Mouse (Mus musculus): ENCODE results near the gene Slc35b3. TPM values are rescaled to one million over a fixed set of nuclear protein-coding genes. Genes with fewer than 3 reads are reported as not detected.

Gene Slc35b3
- polyA plus RNA-seq, 1 experiment from 2014 or later: 50.8 TPM

- Histone ChIP-seq H3K9ac (ENCODE audit: low read depth, low read length) (no peak overlapping the region), H3K27ac (ENCODE audit: low read length) (no peak overlapping the region), H3K27me3 (replicated peaks; ENCODE audit: control insufficient read depth, insufficient read depth, low read length) (no peaks in the 10 kb centered on the region), H3K4me2 (ENCODE audit: low read depth, low read length) (no peak overlapping the region), H3K36me3 (ENCODE audit: control insufficient read depth, insufficient read depth, low read length) (no peaks in the 10 kb centered on the region), H3K9me3 (ENCODE audit: control insufficient read depth, low read length) (no peaks in the 10 kb centered on the region), H3K4me1 (ENCODE audit: control insufficient read depth, insufficient read depth, low read length) (no peaks in the 10 kb centered on the region), H3K4me3 (ENCODE audit: low read length) (no peak overlapping the region)
- WGBS: 85% methylated on average over 1 of the region's 1 CpGs
- ATAC-seq: no peak
Measured at GRCm38 (mm10) chr13:38921306-38921705, 39.4 kb downstream of the Slc35b3 start.

GRCm38 (mm10) chr13:38918188-38918885 is 42.3 kb downstream of the Slc35b3 start:
- ATAC-seq: no peak
- no peak overlapping the region for H3K27ac ChIP-seq (ENCODE audit: low read length)
- H3K9me3 ChIP-seq (ENCODE audit: control insufficient read depth, low read length): no peaks in the 10 kb centered on the region
- H3K4me2 ChIP-seq (ENCODE audit: low read depth, low read length): no peak overlapping the region
- no peaks in the 10 kb centered on the region for H3K27me3 ChIP-seq (replicated peaks; ENCODE audit: control insufficient read depth, insufficient read depth, low read length)
- no peak overlapping the region for H3K4me3 ChIP-seq (ENCODE audit: low read length)
- no peak overlapping the region for H3K9ac ChIP-seq (ENCODE audit: low read depth, low read length)
- H3K36me3 ChIP-seq (ENCODE audit: control insufficient read depth, insufficient read depth, low read length): no peaks in the 10 kb centered on the region
- no peaks in the 10 kb centered on the region for H3K4me1 ChIP-seq (ENCODE audit: control insufficient read depth, insufficient read depth, low read length)
- WGBS: 72% methylated on average over 9 of the region's 9 CpGs

GRCm38 (mm10) chr13:38917556-38917955 is 43.1 kb downstream of the Slc35b3 start:
- Histone ChIP-seq H3K27me3 (replicated peaks; ENCODE audit: control insufficient read depth, insufficient read depth, low read length) (no peaks in the 10 kb centered on the region), H3K4me1 (ENCODE audit: control insufficient read depth, insufficient read depth, low read length) (no peaks in the 10 kb centered on the region), H3K4me3 (ENCODE audit: low read length) (no peak overlapping the region), H3K9me3 (ENCODE audit: control insufficient read depth, low read length) (no peaks in the 10 kb centered on the region), H3K36me3 (ENCODE audit: control insufficient read depth, insufficient read depth, low read length) (no peaks in the 10 kb centered on the region), H3K27ac (ENCODE audit: low read length) (no peak overlapping the region), H3K9ac (ENCODE audit: low read depth, low read length) (no peak overlapping the region), H3K4me2 (ENCODE audit: low read depth, low read length) (no peak overlapping the region)
- WGBS: 80% methylated on average over 5 of the region's 5 CpGs
- ATAC-seq: no peak

GRCm38 (mm10) chr13:38914771-38915170 is 45.9 kb downstream of the Slc35b3 start:
- H3K9me3 ChIP-seq (ENCODE audit: control insufficient read depth, low read length): no peaks in the 10 kb centered on the region
- H3K4me2 ChIP-seq (ENCODE audit: low read depth, low read length): no peak overlapping the region
- no peaks in the 10 kb centered on the region for H3K27me3 ChIP-seq (replicated peaks; ENCODE audit: control insufficient read depth, insufficient read depth, low read length)
- no peaks in the 10 kb centered on the region for H3K4me1 ChIP-seq (ENCODE audit: control insufficient read depth, insufficient read depth, low read length)
- no peak overlapping the region for H3K4me3 ChIP-seq (ENCODE audit: low read length)
- 76% methylated on average over 6 of the region's 6 CpGs for WGBS
- H3K36me3 ChIP-seq (ENCODE audit: control insufficient read depth, insufficient read depth, low read length): no peaks in the 10 kb centered on the region
- no peak overlapping the region for H3K9ac ChIP-seq (ENCODE audit: low read depth, low read length)
- no peak overlapping the region for H3K27ac ChIP-seq (ENCODE audit: low read length)
- no peak for ATAC-seq

- Histone ChIP-seq H3K36me3 (ENCODE audit: control insufficient read depth, insufficient read depth, low read length) (no peaks in the 10 kb centered on the region), H3K27ac (ENCODE audit: low read length) (no peak overlapping the region), H3K9me3 (ENCODE audit: control insufficient read depth, low read length) (no peaks in the 10 kb centered on the region), H3K4me1 (ENCODE audit: control insufficient read depth, insufficient read depth, low read length) (no peaks in the 10 kb centered on the region), H3K9ac (ENCODE audit: low read depth, low read length) (no peak overlapping the region), H3K4me2 (ENCODE audit: low read depth, low read length) (no peak overlapping the region), H3K27me3 (replicated peaks; ENCODE audit: control insufficient read depth, insufficient read depth, low read length) (no peaks in the 10 kb centered on the region), H3K4me3 (ENCODE audit: low read length) (no peak overlapping the region)
- ATAC-seq: no peak
- WGBS: 55% methylated on average over 3 of the region's 3 CpGs
Measured at GRCm38 (mm10) chr13:38892364-38892763, 68.3 kb downstream of the Slc35b3 start.
